Mouse (Mus musculus): Measurements from ENCODE around the gene Serpinb9b. TPM values are rescaled to one million over a fixed set of nuclear protein-coding genes. Genes with fewer than 3 reads are reported as not detected.

The Serpinb9b gene
- total RNA-seq (2014; fragmentation: Nextera tagmentation) (not detected in 2 replicates), total RNA-seq (2017) (0.05 TPM in 1 of 2 replicates, not detected in the other), polyA plus RNA-seq (2012) (not detected in 2 replicates)

GRCm38 (mm10) chr13:33027244-33027643 lies at the start of gene Serpinb9b:
Gene Serpinb9b (plus strand): TSS chr13:33027416.
- Histone ChIP-seq H3K4me1 (ENCODE audit: insufficient read depth, low read depth, low read length) (no peaks in the 10 kb centered on the region), H3K27me3 (ENCODE audit: insufficient read depth, low read length) (peaks cover 4% of the 10 kb centered on the region; the same call in 1 of the 2 replicates), H3K9me3 (replicated peaks) (no peaks in the 10 kb centered on the region), H3K36me3 (replicated peaks) (no peaks in the 10 kb centered on the region), H3K4me3 (ENCODE audit: low read depth, low read length) (no peak within 1 kb of the TSS)
- TF ChIP-seq TAL1 (conservative IDR thresholded peaks at IDR 0.05; ENCODE audit: low read depth, low read length), result no peak
- no peak for TF ChIP-seq GATA2 (IDR thresholded peaks at IDR 0.05; ENCODE audit: borderline replicate concordance, low read depth, low read length)
- TF ChIP-seq CTCF (IDR thresholded peaks at IDR 0.05; ENCODE audit: low read depth, low read length), result no peak
- TF ChIP-seq GATA1 (IDR thresholded peaks at IDR 0.05; ENCODE audit: borderline replicate concordance, low read length), result no peak
- no peak for TF ChIP-seq POLR2AphosphoS5 (IDR thresholded peaks at IDR 0.05; ENCODE audit: insufficient replicate concordance, low read depth, low read length)
- ATAC-seq (ENCODE audit: extremely low read depth, insufficient number of reproducible peaks, low FRiP score, poor library complexity, severe bottlenecking) (no peak), DNase-seq (ENCODE audit: low spot score) (no peak)

- Histone ChIP-seq H3K36me3 (replicated peaks) (no peaks in the 10 kb centered on the region), H3K4me1 (ENCODE audit: insufficient read depth, low read depth, low read length) (no peaks in the 10 kb centered on the region), H3K27me3 (ENCODE audit: insufficient read depth, low read length) (peaks cover 11% of the 10 kb centered on the region; the same call in 1 of the 2 replicates), H3K4me3 (ENCODE audit: low read depth, low read length) (no peak overlapping the region), H3K9me3 (replicated peaks) (no peaks in the 10 kb centered on the region)
- no peak for ATAC-seq (ENCODE audit: extremely low read depth, insufficient number of reproducible peaks, low FRiP score, poor library complexity, severe bottlenecking)
- TF ChIP-seq GATA1 (IDR thresholded peaks at IDR 0.05; ENCODE audit: borderline replicate concordance, low read length) (no peak), GATA2 (IDR thresholded peaks at IDR 0.05; ENCODE audit: borderline replicate concordance, low read depth, low read length) (no peak), TAL1 (conservative IDR thresholded peaks at IDR 0.05; ENCODE audit: low read depth, low read length) (no peak), POLR2AphosphoS5 (IDR thresholded peaks at IDR 0.05; ENCODE audit: insufficient replicate concordance, low read depth, low read length) (no peak), CTCF (IDR thresholded peaks at IDR 0.05; ENCODE audit: low read depth, low read length) (no peak)
- DNase-seq (ENCODE audit: low spot score), result no peak
Measured at GRCm38 (mm10) chr13:32982556-32983042, 44.6 kb upstream of the Serpinb9b start.

GRCm38 (mm10) chr13:32986256-32986655 lies 41.0 kb upstream of the Serpinb9b start:
- Histone ChIP-seq H3K9me3 (replicated peaks) (no peaks in the 10 kb centered on the region), H3K27me3 (ENCODE audit: insufficient read depth, low read length) (peaks cover 15% of the 10 kb centered on the region; the same call in 1 of the 2 replicates), H3K36me3 (replicated peaks) (no peaks in the 10 kb centered on the region), H3K4me3 (ENCODE audit: low read depth, low read length) (no peak overlapping the region), H3K4me1 (ENCODE audit: insufficient read depth, low read depth, low read length) (no peaks in the 10 kb centered on the region)
- TF ChIP-seq GATA2 (IDR thresholded peaks at IDR 0.05; ENCODE audit: borderline replicate concordance, low read depth, low read length) (no peak), GATA1 (IDR thresholded peaks at IDR 0.05; ENCODE audit: borderline replicate concordance, low read length) (no peak), TAL1 (conservative IDR thresholded peaks at IDR 0.05; ENCODE audit: low read depth, low read length) (no peak), POLR2AphosphoS5 (IDR thresholded peaks at IDR 0.05; ENCODE audit: insufficient replicate concordance, low read depth, low read length) (no peak), CTCF (IDR thresholded peaks at IDR 0.05; ENCODE audit: low read depth, low read length) (no peak)
- no peak for DNase-seq (ENCODE audit: low spot score)
- ATAC-seq (ENCODE audit: extremely low read depth, insufficient number of reproducible peaks, low FRiP score, poor library complexity, severe bottlenecking), result no peak

DNA sequence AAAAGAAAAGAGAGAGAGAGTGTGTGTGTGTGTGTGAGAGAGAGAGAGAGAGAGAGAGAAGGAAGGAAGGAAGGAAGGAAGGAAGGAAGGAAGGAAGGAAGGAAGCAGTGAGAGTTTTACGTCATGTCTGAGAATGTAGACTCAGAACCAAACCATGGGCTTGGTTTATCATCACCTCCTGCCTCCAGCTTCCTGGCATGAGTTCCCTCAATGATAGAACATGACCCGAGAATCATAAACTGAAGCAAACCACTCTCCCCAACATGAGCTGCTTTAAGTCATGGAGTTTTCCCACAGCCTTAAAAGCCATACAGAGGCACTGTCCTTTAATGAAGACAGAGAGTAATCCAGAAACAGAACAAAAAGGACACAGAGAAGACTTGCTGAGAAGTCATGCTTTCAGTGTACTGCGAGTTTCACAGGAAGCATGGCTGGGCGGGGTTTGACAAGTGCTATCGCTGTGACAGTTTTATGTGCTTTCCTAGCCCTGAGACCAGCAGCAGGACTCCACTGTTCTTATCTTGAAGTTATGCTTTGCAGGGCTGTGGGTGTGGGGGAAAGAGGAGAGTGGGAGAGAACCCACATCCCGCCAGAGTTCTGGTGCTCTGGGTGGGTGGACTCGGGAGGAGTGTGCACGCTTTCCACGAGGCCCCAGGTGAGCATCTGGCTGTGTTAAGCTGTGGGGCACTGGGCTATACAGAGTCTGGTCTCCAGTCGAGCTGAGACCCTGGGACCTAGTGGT lies 33.9 kb upstream of the Serpinb9b start:
- no peak overlapping the region for H3K4me3 ChIP-seq (ENCODE audit: low read depth, low read length)
- TF ChIP-seq GATA2 (IDR thresholded peaks at IDR 0.05; ENCODE audit: borderline replicate concordance, low read depth, low read length) (no peak), CTCF (IDR thresholded peaks at IDR 0.05; ENCODE audit: low read depth, low read length) (no peak), POLR2AphosphoS5 (IDR thresholded peaks at IDR 0.05; ENCODE audit: insufficient replicate concordance, low read depth, low read length) (no peak), GATA1 (IDR thresholded peaks at IDR 0.05; ENCODE audit: borderline replicate concordance, low read length) (no peak), TAL1 (conservative IDR thresholded peaks at IDR 0.05; ENCODE audit: low read depth, low read length) (no peak)
- no peaks in the 10 kb centered on the region for H3K9me3 ChIP-seq (replicated peaks)
- peaks cover 11% of the 10 kb centered on the region for H3K27me3 ChIP-seq (ENCODE audit: insufficient read depth, low read length)
- ATAC-seq (ENCODE audit: extremely low read depth, insufficient number of reproducible peaks, low FRiP score, poor library complexity, severe bottlenecking) (peak; percentile 28; the same call in 1 of the 2 replicates), DNase-seq (ENCODE audit: low spot score) (no peak)
- H3K36me3 ChIP-seq (replicated peaks), result no peaks in the 10 kb centered on the region
- H3K4me1 ChIP-seq (ENCODE audit: insufficient read depth, low read depth, low read length), result peaks cover 5% of the 10 kb centered on the region

GRCm38 (mm10) chr13:32993894-32994242 lies 33.3 kb upstream of the Serpinb9b start:
- H3K36me3 ChIP-seq (replicated peaks), result no peaks in the 10 kb centered on the region
- H3K4me3 ChIP-seq (ENCODE audit: low read depth, low read length), result no peak overlapping the region
- H3K27me3 ChIP-seq (ENCODE audit: insufficient read depth, low read length), result peaks cover 11% of the 10 kb centered on the region
- peaks cover 5% of the 10 kb centered on the region for H3K4me1 ChIP-seq (ENCODE audit: insufficient read depth, low read depth, low read length)
- H3K9me3 ChIP-seq (replicated peaks), result no peaks in the 10 kb centered on the region
- ATAC-seq (ENCODE audit: extremely low read depth, insufficient number of reproducible peaks, low FRiP score, poor library complexity, severe bottlenecking) (no peak), DNase-seq (ENCODE audit: low spot score) (no peak)
- no peak for TF ChIP-seq POLR2AphosphoS5 (IDR thresholded peaks at IDR 0.05; ENCODE audit: insufficient replicate concordance, low read depth, low read length)
- no peak for TF ChIP-seq GATA2 (IDR thresholded peaks at IDR 0.05; ENCODE audit: borderline replicate concordance, low read depth, low read length)
- TF ChIP-seq TAL1 (conservative IDR thresholded peaks at IDR 0.05; ENCODE audit: low read depth, low read length), result no peak

GRCm38 (mm10) chr13:32995051-32995450 lies 32.2 kb upstream of the Serpinb9b start:
- TF ChIP-seq TAL1 (conservative IDR thresholded peaks at IDR 0.05; ENCODE audit: low read depth, low read length) (no peak), POLR2AphosphoS5 (IDR thresholded peaks at IDR 0.05; ENCODE audit: insufficient replicate concordance, low read depth, low read length) (no peak), GATA2 (IDR thresholded peaks at IDR 0.05; ENCODE audit: borderline replicate concordance, low read depth, low read length) (no peak), CTCF (IDR thresholded peaks at IDR 0.05; ENCODE audit: low read depth, low read length) (no peak), GATA1 (IDR thresholded peaks at IDR 0.05; ENCODE audit: borderline replicate concordance, low read length) (no peak)

More at GRCm38 (mm10) chr13:32995051-32995450, 32.2 kb upstream of the Serpinb9b start:
- H3K4me3 ChIP-seq (ENCODE audit: low read depth, low read length), result no peak overlapping the region
- H3K4me1 ChIP-seq (ENCODE audit: insufficient read depth, low read depth, low read length), result peaks cover 5% of the 10 kb centered on the region
- H3K27me3 ChIP-seq (ENCODE audit: insufficient read depth, low read length), result peaks cover 8% of the 10 kb centered on the region
- ATAC-seq (ENCODE audit: extremely low read depth, insufficient number of reproducible peaks, low FRiP score, poor library complexity, severe bottlenecking) (no peak), DNase-seq (ENCODE audit: low spot score) (no peak)
- H3K36me3 ChIP-seq (replicated peaks), result no peaks in the 10 kb centered on the region
- H3K9me3 ChIP-seq (replicated peaks), result no peaks in the 10 kb centered on the region
